Mouse (Mus musculus): ENCODE results near the gene Thap7. TPM values are rescaled to one million over a fixed set of nuclear protein-coding genes. Genes with fewer than 3 reads are reported as not detected.

Gene Thap7
- 42.3 TPM for polyA plus RNA-seq (2015; fragmentation: Illumina TruSeq; extraction: RNeasy Lipid Tissue Mini Kit (QIAGEN cat#74804); ENCODE audit: low read depth, low replicate concordance)

DNA sequence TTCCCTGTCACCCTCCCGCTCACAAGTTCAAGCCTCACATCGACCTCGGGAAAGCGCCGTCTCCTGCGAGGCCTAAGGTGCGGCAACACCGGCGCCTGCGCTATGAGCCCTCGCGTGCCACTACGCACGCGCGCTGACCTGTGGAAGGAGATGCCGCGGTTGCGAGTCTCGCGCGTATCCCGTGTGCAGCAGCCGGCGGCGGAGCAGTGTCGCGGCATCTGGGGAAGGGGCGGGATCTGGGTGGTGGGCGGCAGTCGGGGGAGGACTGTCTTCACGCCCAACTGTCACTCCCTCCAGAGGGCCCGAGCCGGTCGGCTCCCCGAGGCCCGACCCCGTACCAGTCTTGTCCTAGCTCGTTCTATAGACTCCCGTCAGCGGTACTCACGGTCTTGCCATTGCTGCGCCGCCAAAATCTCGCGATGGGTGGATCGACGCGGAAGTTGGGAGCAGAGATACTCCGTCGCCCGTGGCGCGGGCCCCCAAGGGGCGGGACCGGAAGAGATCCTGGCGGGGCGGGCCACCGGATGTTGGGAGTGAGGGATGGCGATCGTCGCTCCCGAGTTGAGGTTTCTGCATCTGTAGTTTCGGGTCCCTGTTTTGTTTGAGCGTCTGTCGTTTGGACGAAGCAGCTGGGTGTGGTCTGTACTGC, at the start of gene Thap7:
Gene Thap7, minus strand, starts transcription at position 497 of the 649 bp plus-strand sequence.

DNA sequence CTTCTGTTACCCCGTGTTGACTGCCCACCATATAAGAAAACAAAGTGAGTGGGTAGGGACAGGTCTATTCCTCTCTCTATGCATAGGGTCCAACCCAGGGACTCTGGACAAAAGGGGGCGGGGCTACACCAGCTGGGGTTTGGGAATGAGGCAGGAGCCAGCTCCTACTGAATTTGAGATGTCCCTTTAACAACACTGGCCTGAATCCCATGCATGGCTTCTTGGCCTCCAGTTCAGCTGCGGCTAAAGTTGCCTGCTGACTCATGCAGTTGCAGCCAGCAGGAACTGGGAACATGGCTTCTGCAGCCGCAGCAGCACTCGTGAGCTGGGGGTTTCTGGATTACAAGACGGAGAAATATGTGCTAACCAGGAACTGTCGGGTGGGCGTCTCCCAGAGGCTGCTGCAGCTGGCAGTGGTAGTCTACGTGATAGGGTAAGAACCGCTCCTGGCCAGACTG, 30.8 kb upstream of the Thap7 start, which contains the start of gene P2rx6:
Gene P2rx6, plus strand, starts transcription at position 135 of the 458 bp plus-strand sequence.

DNA sequence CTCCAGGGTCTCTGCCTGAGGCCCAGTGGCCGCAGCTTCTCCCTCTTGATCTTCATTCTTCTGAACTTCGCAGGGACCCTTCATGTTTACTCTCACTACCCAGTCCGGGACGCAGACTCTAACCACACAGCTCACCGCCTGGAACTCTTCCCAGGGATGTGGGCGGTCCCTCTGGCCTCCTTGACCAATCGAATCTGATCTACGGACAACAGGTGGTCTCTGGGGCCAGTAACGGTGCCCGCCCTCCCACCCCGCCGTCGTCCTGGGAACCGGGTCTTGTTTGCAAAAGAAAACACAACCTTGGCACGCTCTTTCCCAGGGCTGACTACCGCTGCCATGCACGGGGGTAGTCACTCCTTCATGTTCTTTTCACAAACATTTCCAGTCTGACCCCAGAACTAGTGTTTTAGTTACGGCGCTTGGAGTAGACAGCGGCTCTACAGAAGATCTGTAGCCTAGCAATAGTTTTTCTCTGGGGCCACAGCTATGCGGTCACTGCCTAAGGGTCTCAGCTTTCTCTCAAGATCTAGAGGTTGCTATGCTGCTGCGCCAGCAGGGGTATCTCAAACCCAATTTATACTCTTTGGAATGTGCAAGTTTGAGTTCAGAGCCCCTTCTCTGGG, 30.3 kb upstream of the Thap7 start, which contains the start of gene Lrrc74b:
Gene Lrrc74b, minus strand, starts transcription at position 120 of the 623 bp plus-strand sequence.

DNA sequence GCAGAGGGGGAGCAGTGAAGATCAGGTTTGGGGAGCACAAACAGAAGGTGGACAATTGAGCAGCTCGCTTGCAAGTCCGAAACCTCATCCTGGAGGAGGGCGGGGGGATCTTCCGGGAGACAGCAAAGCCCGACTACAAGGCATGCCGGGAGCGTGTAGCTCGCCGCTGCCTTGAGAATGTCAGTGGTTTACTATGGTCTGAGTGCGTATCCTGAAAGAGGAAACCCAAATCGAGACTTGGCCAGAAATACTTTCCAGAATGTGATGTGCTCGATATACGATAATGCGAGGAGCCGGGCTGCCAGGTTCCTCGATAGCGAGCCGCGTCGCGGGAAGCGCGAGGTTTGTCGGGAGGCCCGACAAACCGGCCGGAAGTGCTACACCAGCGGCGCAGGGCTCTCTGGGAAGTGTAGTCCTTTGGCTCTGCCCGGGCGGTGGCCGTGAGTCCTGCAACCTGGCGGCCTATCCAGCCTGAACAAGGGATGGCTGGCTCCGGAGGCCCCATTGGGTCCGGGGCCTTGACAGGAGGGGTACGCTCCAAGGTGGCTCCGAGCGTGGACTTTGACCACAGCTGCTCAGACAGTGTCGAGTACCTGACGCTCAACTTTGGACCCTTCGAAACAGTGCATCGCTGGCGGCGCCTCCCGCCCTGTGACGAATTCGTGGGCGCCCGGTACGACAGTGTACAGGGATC, 22.2 kb downstream of the Thap7 start, which contains the start of gene Lztr1:
Gene Lztr1, plus strand, starts transcription at position 143 of the 694 bp plus-strand sequence.

DNA sequence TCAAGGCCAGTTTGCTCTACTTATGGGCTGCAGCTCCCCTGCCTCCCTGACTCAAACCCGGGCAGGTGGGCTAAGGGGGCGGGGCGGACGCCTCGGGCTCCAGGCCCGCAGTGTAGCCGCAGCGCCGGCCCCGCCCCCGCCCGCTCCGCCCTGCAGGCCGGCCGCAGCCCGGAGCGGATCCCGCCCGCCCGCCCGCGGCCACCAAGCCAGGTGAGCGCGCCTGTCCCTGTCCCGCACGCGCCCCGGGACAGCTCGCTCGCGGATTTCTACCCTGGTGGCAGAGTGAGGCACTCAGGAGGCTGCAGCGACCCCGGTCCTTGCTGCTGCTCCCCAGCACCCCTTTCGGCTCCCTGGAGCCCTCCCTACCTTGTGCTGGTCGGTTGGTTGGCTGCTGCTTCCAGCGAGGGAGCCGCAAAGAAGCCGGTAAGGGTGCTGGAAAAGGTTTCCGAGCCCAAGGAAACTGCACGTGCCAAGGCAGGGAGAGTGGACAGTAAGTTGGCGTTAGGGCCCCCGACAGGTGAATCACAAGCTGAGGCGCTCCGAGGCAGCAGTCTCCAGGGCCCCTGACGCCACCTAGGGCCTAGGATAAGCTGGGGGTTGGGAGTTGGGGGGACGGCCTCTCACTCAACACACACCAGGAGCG, 41.3 kb downstream of the Thap7 start, which contains the start of gene Aifm3:
Gene Aifm3, plus strand, starts transcription at position 143 of the 643 bp plus-strand sequence.

Other genes with a start within 250 kb of the Thap7 start
- 5.0 TPM for gene Serpind1, start 199.8 kb downstream of the Thap7 start, polyA plus RNA-seq (2015; fragmentation: Illumina TruSeq; extraction: RNeasy Lipid Tissue Mini Kit (QIAGEN cat#74804); ENCODE audit: low read depth, low replicate concordance)
- 24.2 TPM for gene Snap29, start 125.2 kb downstream of the Thap7 start, polyA plus RNA-seq (2015; fragmentation: Illumina TruSeq; extraction: RNeasy Lipid Tissue Mini Kit (QIAGEN cat#74804); ENCODE audit: low read depth, low replicate concordance)
- gene Pi4ka, start 124.8 kb downstream of the Thap7 start, polyA plus RNA-seq (2015; fragmentation: Illumina TruSeq; extraction: RNeasy Lipid Tissue Mini Kit (QIAGEN cat#74804); ENCODE audit: low read depth, low replicate concordance), result 204 TPM
- 27.5 TPM for gene Crkl, start 79.1 kb downstream of the Thap7 start, polyA plus RNA-seq (2015; fragmentation: Illumina TruSeq; extraction: RNeasy Lipid Tissue Mini Kit (QIAGEN cat#74804); ENCODE audit: low read depth, low replicate concordance)
- gene Aifm3, start 41.5 kb downstream of the Thap7 start, polyA plus RNA-seq (2015; fragmentation: Illumina TruSeq; extraction: RNeasy Lipid Tissue Mini Kit (QIAGEN cat#74804); ENCODE audit: low read depth, low replicate concordance), result 101 TPM
- gene Lztr1, start 22.4 kb downstream of the Thap7 start, polyA plus RNA-seq (2015; fragmentation: Illumina TruSeq; extraction: RNeasy Lipid Tissue Mini Kit (QIAGEN cat#74804); ENCODE audit: low read depth, low replicate concordance), result 174 TPM
- gene Lrrc74b, start 30.1 kb upstream of the Thap7 start, polyA plus RNA-seq (2015; fragmentation: Illumina TruSeq; extraction: RNeasy Lipid Tissue Mini Kit (QIAGEN cat#74804); ENCODE audit: low read depth, low replicate concordance), result 1.9 TPM
- 2.4 TPM for gene P2rx6, start 30.7 kb upstream of the Thap7 start, polyA plus RNA-seq (2015; fragmentation: Illumina TruSeq; extraction: RNeasy Lipid Tissue Mini Kit (QIAGEN cat#74804); ENCODE audit: low read depth, low replicate concordance)
- 65.0 TPM for gene Slc7a4, start 52.1 kb upstream of the Thap7 start, polyA plus RNA-seq (2015; fragmentation: Illumina TruSeq; extraction: RNeasy Lipid Tissue Mini Kit (QIAGEN cat#74804); ENCODE audit: low read depth, low replicate concordance)
- 61.5 TPM for gene Smpd4, start 88.2 kb upstream of the Thap7 start, polyA plus RNA-seq (2015; fragmentation: Illumina TruSeq; extraction: RNeasy Lipid Tissue Mini Kit (QIAGEN cat#74804); ENCODE audit: low read depth, low replicate concordance)
- 29.0 TPM for gene Ccdc74a, start 115.3 kb upstream of the Thap7 start, polyA plus RNA-seq (2015; fragmentation: Illumina TruSeq; extraction: RNeasy Lipid Tissue Mini Kit (QIAGEN cat#74804); ENCODE audit: low read depth, low replicate concordance)
- gene Med15, start 201.8 kb upstream of the Thap7 start, polyA plus RNA-seq (2015; fragmentation: Illumina TruSeq; extraction: RNeasy Lipid Tissue Mini Kit (QIAGEN cat#74804); ENCODE audit: low read depth, low replicate concordance), result 43.6 TPM
- gene Klhl22, start 228.5 kb upstream of the Thap7 start, polyA plus RNA-seq (2015; fragmentation: Illumina TruSeq; extraction: RNeasy Lipid Tissue Mini Kit (QIAGEN cat#74804); ENCODE audit: low read depth, low replicate concordance), result 87.8 TPM